Comparison of ENCODE assay signal across 19 mouse cellular contexts in genomic region chr19:60251197-60251596, GRCm38 (mm10). TPM values are rescaled to one million over a fixed set of nuclear protein-coding genes. Genes with fewer than 3 reads are reported as not detected.
DNase-seq lines count a peak whose midpoint lies in the region; ATAC-seq and TF ChIP-seq lines count a peak whose summit lies in the region.
"Had no signal": no experiment of that assay in that cellular context is flagged by ENCODE, and none has a peak within 500 bp of the region (broad histone marks: within the 10 kb centered on the region; RNA-seq: fewer than 3 reads in every experiment).

No protein-coding gene starts in this region.

- H3K27ac ChIP-seq in midbrain, postnatal 0 days (ENCODE audit: low read depth, low read length): no peak overlapping the region
- no peak overlapping the region for H3K27ac ChIP-seq in midbrain, embryonic 13.5 days
- H3K27ac ChIP-seq in lung, embryonic 14.5 days (ENCODE audit: low read depth): no peak overlapping the region

- no peak overlapping the region for H3K4me3 ChIP-seq in midbrain, postnatal 0 days (ENCODE audit: low read depth, low read length)
- no peak overlapping the region for H3K4me3 ChIP-seq in midbrain, embryonic 13.5 days (replicated peaks)
- no peak overlapping the region for H3K4me3 ChIP-seq in lung, embryonic 14.5 days (ENCODE audit: low read depth, low read length)
- H3K4me3 ChIP-seq: heart, embryonic 12.5 days had no signal

- H3K9ac ChIP-seq in midbrain, postnatal 0 days (replicated peaks; ENCODE audit: low read length, poor library complexity, severe bottlenecking): no peak overlapping the region
- H3K9ac ChIP-seq in midbrain, embryonic 13.5 days (replicated peaks): no peak overlapping the region
- H3K9ac ChIP-seq in lung, embryonic 14.5 days: no peak overlapping the region
- H3K9ac ChIP-seq: heart, embryonic 12.5 days had no signal

- no peaks in the 10 kb centered on the region for H3K9me3 ChIP-seq in midbrain, postnatal 0 days (ENCODE audit: low read length)
- no peaks in the 10 kb centered on the region for H3K9me3 ChIP-seq in midbrain, embryonic 13.5 days
- no peaks in the 10 kb centered on the region for H3K9me3 ChIP-seq in lung, embryonic 14.5 days (ENCODE audit: low read depth, low read length)
- H3K9me3 ChIP-seq: heart, embryonic 12.5 days had no signal

- TF ChIP-seq CTCF in midbrain, postnatal 0 days (IDR thresholded peaks at IDR 0.05): no peak
- TF ChIP-seq CTCF in lung, embryonic 14.5 days (IDR thresholded peaks at IDR 0.05; ENCODE audit: low read depth): no peak

- no peaks in the 10 kb centered on the region for H3K36me3 ChIP-seq in midbrain, postnatal 0 days (ENCODE audit: insufficient read depth, low read length)
- H3K36me3 ChIP-seq in midbrain, embryonic 13.5 days: no peaks in the 10 kb centered on the region
- H3K36me3 ChIP-seq in lung, embryonic 14.5 days (ENCODE audit: insufficient read depth): no peaks in the 10 kb centered on the region
- H3K36me3 ChIP-seq: heart, embryonic 12.5 days had no signal

- peak; percentile 5 to 9 for DNase-seq in cerebellum, postnatal 25 days
- DNase-seq in cerebellum, adult 9-11 months: no peak
- peak; percentile 5 for DNase-seq in midbrain, postnatal 0 days (ENCODE audit: low spot score)
- DNase-seq in lung, embryonic 14.5 days: peak; percentile 61
- peak; percentile 49 to 75 for DNase-seq in lung, postnatal 4 days
- DNase-seq in frontal cortex, postnatal 14 days (ENCODE audit: low spot score in 2 of 2): no peak
- DNase-seq: adrenal gland, adult 8-10 months; cerebellum, adult 11 months; kidney, adult 9 months; kidney, postnatal 36 days; layer of hippocampus, postnatal 36 days; right cerebral cortex, postnatal 25 days; thymus, adult 18-20 months had no signal

- no peak overlapping the region for H3K4me2 ChIP-seq in midbrain, postnatal 0 days (ENCODE audit: low read depth, low read length, poor library complexity, severe bottlenecking)
- no peak overlapping the region for H3K4me2 ChIP-seq in midbrain, embryonic 13.5 days (replicated peaks)
- peak overlapping the region; percentile 2; the same call in 1 of the 2 replicates for H3K4me2 ChIP-seq in lung, embryonic 14.5 days
- H3K4me2 ChIP-seq: heart, embryonic 12.5 days had no signal

- WGBS in midbrain, postnatal 0 days: 64% methylated on average over 9 of the region's 9 CpGs
- 75% methylated on average over 9 of the region's 9 CpGs for WGBS in midbrain, embryonic 13.5 days
- WGBS in lung, embryonic 14.5 days: 41% methylated on average over 9 of the region's 9 CpGs

- H3K27me3 ChIP-seq in midbrain, postnatal 0 days (ENCODE audit: insufficient read depth, low read length): no peaks in the 10 kb centered on the region
- no peaks in the 10 kb centered on the region for H3K27me3 ChIP-seq in midbrain, embryonic 13.5 days
- H3K27me3 ChIP-seq in lung, embryonic 14.5 days (ENCODE audit: insufficient read depth, low read length): no peaks in the 10 kb centered on the region
- H3K27me3 ChIP-seq: CH12.LX; heart, embryonic 12.5 days had no signal

- no peaks in the 10 kb centered on the region for H3K4me1 ChIP-seq in midbrain, postnatal 0 days (ENCODE audit: insufficient read depth, low read length)
- no peaks in the 10 kb centered on the region for H3K4me1 ChIP-seq in midbrain, embryonic 13.5 days (replicated peaks)
- no peaks in the 10 kb centered on the region for H3K4me1 ChIP-seq in lung, embryonic 14.5 days (ENCODE audit: insufficient read depth)
- H3K4me1 ChIP-seq: heart, embryonic 12.5 days had no signal

- ATAC-seq in midbrain, postnatal 0 days (ENCODE audit: low FRiP score): no peak
- no peak for ATAC-seq in midbrain, embryonic 13.5 days
- ATAC-seq in lung, embryonic 14.5 days (ENCODE audit: insufficient read depth): peak; percentile 65; the same call in 1 of the 2 replicates
- ATAC-seq in megakaryocyte, adult 5-6 weeks (ENCODE audit: poor library complexity, severe bottlenecking): no peak
- ATAC-seq: inflammation-experienced regulatory T-cells, adult 6 months; midbrain, embryonic 16.5 days had no signal

RNA-seq across cellular contexts. Expression of gene Fam204a, which starts 24.7 kb away (rescaled TPM):
- 28.3 and 38.3 TPM in 2 replicates for total RNA-seq in midbrain, postnatal 0 days (2014; rRNA removed)
- 82.5 and 93.1 TPM in 2 replicates for polyA plus RNA-seq in midbrain, postnatal 0 days (2015; fragmentation: Nextera tagmentation; extraction: Ambion mirVana)
- polyA plus RNA-seq in midbrain, embryonic 13.5 days (2015; fragmentation: Nextera tagmentation; extraction: Ambion mirVana): 98.4 and 104 TPM in 2 replicates
- polyA plus RNA-seq in lung, embryonic 14.5 days (2014; fragmentation: Nextera tagmentation; extraction: Ambion mirVana): 48.6 and 58.3 TPM in 2 replicates
- total RNA-seq in megakaryocyte, adult 5-6 weeks (2015): 22.2 and 26.8 TPM in 2 replicates
- total RNA-seq in megakaryocyte, adult 5-6 weeks (2017): 51.6 and 61.3 TPM in 2 replicates

Comparison
In these comparisons a context has a peak if more than half of its experiments do, and no peak if none do; other contexts are left out.
1. DNase-seq: peak in cerebellum, postnatal 25 days (2 of 2), midbrain, postnatal 0 days (single experiment), lung, embryonic 14.5 days (single experiment) and lung, postnatal 4 days (2 of 2); none in cerebellum, adult 9-11 months (single experiment) and frontal cortex, postnatal 14 days (0 of 2).